Mouse (Mus musculus) left cerebral cortex, adult 18-20 months (tissue): Measurements from ENCODE around the gene Ppp1r2. TPM values are rescaled to one million over a fixed set of nuclear protein-coding genes. Genes with fewer than 3 reads are reported as not detected.
A peak's percentile ranks its signal among the peaks of the same experiment; 100 is the strongest.

Experiments used
- DNase-seq, 2 experiments: peaks; one replicate each; pipeline ENCODE4 v3.0.0; 2021 to 2022; ENCODE audit warnings: low spot score in 2 of 2, mixed read lengths in 1 of 2
- microRNA-seq, 2 experiments: library from miRNA; unstranded; fragments of <30 nt; microRNA quantifications; one replicate each; pipeline ENCODE4 v1.2.0; 2021
- total RNA-seq, 2 experiments: library from RNA; stranded (reverse); gene quantifications; 2 replicates each; pipeline ENCODE4 v1.2.3; 2021

Gene Ppp1r2
- total RNA-seq, 2 experiments from 2014 or later: 107 to 113 TPM

GRCm38 (mm10) chr16:31234808-31235456 is 40.1 kb downstream of the Ppp1r2 start:
- no peak for DNase-seq

GRCm38 (mm10) chr16:31234356-31234755 is 40.7 kb downstream of the Ppp1r2 start:
- no peak for DNase-seq

- DNase-seq: peak; percentile 69 to 82
These were observed 41.3 kb downstream of the Ppp1r2 start for GRCm38 (mm10) chr16:31233541-31234339.

- no peak for DNase-seq
These were observed 41.9 kb downstream of the Ppp1r2 start for GRCm38 (mm10) chr16:31233167-31233498.

GRCm38 (mm10) chr16:31232491-31233166 is 42.4 kb downstream of the Ppp1r2 start:
- DNase-seq: no peak

GRCm38 (mm10) chr16:31231591-31231990 is 43.5 kb downstream of the Ppp1r2 start:
- no peak for DNase-seq

GRCm38 (mm10) chr16:31227746-31228145 is 47.3 kb downstream of the Ppp1r2 start:
- DNase-seq: no peak

GRCm38 (mm10) chr16:31215271-31215670 is 59.8 kb downstream of the Ppp1r2 start:
- no peak for DNase-seq

GRCm38 (mm10) chr16:31213463-31213862 is 61.6 kb downstream of the Ppp1r2 start:
- DNase-seq: peak in 1 of 2 experiments; percentile 1

- no peak for DNase-seq
These were observed 63.6 kb downstream of the Ppp1r2 start for GRCm38 (mm10) chr16:31211503-31211902.

GRCm38 (mm10) chr16:31210453-31210852 is 64.6 kb downstream of the Ppp1r2 start:
- DNase-seq: no peak

GRCm38 (mm10) chr16:31209911-31210310 is 65.2 kb downstream of the Ppp1r2 start:
- no peak for DNase-seq

GRCm38 (mm10) chr16:31205726-31206125 is 69.4 kb downstream of the Ppp1r2 start:
- DNase-seq: no peak

GRCm38 (mm10) chr16:31205187-31205586 is 69.9 kb downstream of the Ppp1r2 start:
- DNase-seq: no peak

- no peak for DNase-seq
These were observed 70.9 kb downstream of the Ppp1r2 start for GRCm38 (mm10) chr16:31204216-31204615.

GRCm38 (mm10) chr16:31201704-31202103 is 73.4 kb downstream of the Ppp1r2 start:
- DNase-seq: no peak

Small RNA genes lying within 50 kb of the gene (microRNA-seq; reads per million reads assigned to microRNA genes)
- gene Gm27415: 0 reads per million in 2 experiments

Other genes with a start within 250 kb of the Ppp1r2 start
- 10 to 100 TPM; 22.5 to 23.2 TPM for gene Xxylt1, start 193.8 kb downstream of the Ppp1r2 start, total RNA-seq
- 100 to 1,000 TPM; 102 TPM for gene Acap2, start 74.0 kb downstream of the Ppp1r2 start, total RNA-seq
- 100 to 1,000 TPM; 197 to 221 TPM for gene Apod, start 39.5 kb upstream of the Ppp1r2 start, total RNA-seq
- gene Bdh1, start 147.0 kb upstream of the Ppp1r2 start, total RNA-seq: 10 to 100 TPM; 91.8 to 98.9 TPM